Mouse (Mus musculus) lung, postnatal 0 days (tissue): ENCODE results near the gene Slc39a2. TPM values are rescaled to one million over a fixed set of nuclear protein-coding genes. Genes with fewer than 3 reads are reported as not detected.

Source experiments
- ATAC-seq: fragments of 200-750 bp; cut with Nextera tagmentation; 2 replicates; pipeline ENCODE4 v1.8.0; 2017; ENCODE audit warnings: moderate library complexity
- DNase-seq: peaks from one replicate; pipeline ENCODE4 v3.0.0-alpha.2; 2016; ENCODE audit warnings: low spot score
- H3K27ac ChIP-seq: fragments of 300-500 bp; sonication (generic); 2 replicates; pipeline ENCODE4 v1.5.1; 2014; ENCODE audit warnings: antibody characterized with exemption, mild to moderate bottlenecking, low read length, mixed read lengths
- H3K27me3 ChIP-seq: fragments of 300-500 bp; sonication (generic); replicated peaks from 2 replicates; pipeline ENCODE4 v1.6.1; 2014; ENCODE audit warnings: low read length, mixed read lengths; ENCODE audit not compliant: insufficient read depth
- H3K36me3 ChIP-seq: fragments of 300-500 bp; sonication (generic); 2 replicates; pipeline ENCODE4 v1.6.1; 2014; ENCODE audit warnings: low read length, mixed read lengths; ENCODE audit not compliant: insufficient read depth
- H3K4me1 ChIP-seq: fragments of 300-500 bp; sonication (generic); 2 replicates; pipeline ENCODE4 v1.6.1; 2014; ENCODE audit warnings: antibody characterized with exemption, low read depth, low read length, mixed read lengths; ENCODE audit not compliant: insufficient read depth
- H3K4me2 ChIP-seq: fragments of 300-500 bp; sonication (generic); replicated peaks from 2 replicates; pipeline ENCODE4 v1.6.1; 2014; ENCODE audit warnings: low read depth, mild to moderate bottlenecking, low read length, moderate library complexity, mixed read lengths
- H3K4me3 ChIP-seq: fragments of 300-500 bp; sonication (generic); 2 replicates; pipeline ENCODE4 v1.5.1; 2014; ENCODE audit warnings: low read depth, low read length
- H3K9ac ChIP-seq: fragments of 300-500 bp; sonication (generic); replicated peaks from 2 replicates; pipeline ENCODE4 v1.6.1; 2014; ENCODE audit warnings: low read depth, mild to moderate bottlenecking
- H3K9me3 ChIP-seq: fragments of 300-500 bp; sonication (generic); 2 replicates; pipeline ENCODE4 v1.6.1; 2016; ENCODE audit warnings: low read length, mixed read lengths
- CTCF ChIP-seq: IDR thresholded peaks from 2 replicates; pipeline ENCODE4 v1.5.1; 2016; ENCODE audit warnings: antibody characterized with exemption, mild to moderate bottlenecking
- EP300 ChIP-seq: IDR thresholded peaks from 2 replicates; pipeline ENCODE4 v1.6.1; 2016; ENCODE audit warnings: antibody characterized with exemption, mild to moderate bottlenecking, control low read depth
- WGBS: fragments of 180-500 bp; shearing (Covaris S2); extraction: QIAGEN DNeasy Blood & Tissue Kit; methylation state at CpG from one replicate; pipeline ENCODE4 v1.1.7; 2014; 5-methylcytosine and 5-hydroxymethylcytosine counted together
- polyA plus RNA-seq: library from polyadenylated mRNA; unstranded; fragments of >200 nt; fragmentation: Nextera tagmentation; extraction: Ambion mirVana; gene quantifications from 2 replicates; pipeline ENCODE4 v1.2.1, GENCODE M21; 2015

The Slc39a2 gene
- polyA plus RNA-seq, 1 experiment from 2014 or later: 3.7 TPM

DNA sequence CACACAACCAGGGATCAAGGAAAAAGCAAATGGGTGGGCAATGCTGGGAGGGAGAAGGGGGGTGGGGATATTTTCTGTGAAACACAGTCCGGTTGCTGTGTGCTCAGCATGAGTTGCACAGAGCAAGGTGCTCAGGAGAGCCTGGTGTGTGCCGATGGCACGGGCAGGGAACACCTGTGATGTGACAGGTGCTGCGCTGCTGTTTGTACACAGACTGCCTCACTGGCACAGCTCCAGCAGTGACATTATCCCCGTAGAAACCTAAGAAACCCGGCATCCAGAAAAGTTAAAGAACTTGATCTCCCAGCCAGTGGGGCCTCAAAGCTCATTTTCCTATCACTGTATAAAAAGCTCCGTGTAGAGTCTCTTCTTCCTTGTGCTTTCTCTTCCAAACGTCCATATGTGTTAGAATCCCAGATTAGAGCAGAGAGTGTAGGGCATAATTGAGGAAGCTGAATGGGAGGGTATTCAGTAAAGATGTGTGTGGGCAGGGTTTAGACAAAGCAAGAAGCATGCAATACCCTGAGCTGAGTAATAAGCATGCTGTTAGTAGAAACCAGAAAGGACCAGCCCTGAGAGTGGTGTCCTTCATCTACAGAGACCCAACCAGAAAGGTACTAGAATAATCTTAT lies 4.0 kb downstream of the Slc39a2 start:
- peaks cover 3% of the 10 kb centered on the region; the same call in 1 of the 2 replicates for H3K36me3 ChIP-seq
- DNase-seq: no peak
- H3K9me3 ChIP-seq: no peaks in the 10 kb centered on the region
- no peaks in the 10 kb centered on the region for H3K27me3 ChIP-seq
- H3K27ac ChIP-seq: no peak overlapping the region
- 59% methylated on average over 8 of the region's 8 CpGs for WGBS
- no peak overlapping the region for H3K4me2 ChIP-seq
- H3K4me3 ChIP-seq: no peak overlapping the region
- no peak for ATAC-seq
- no peak for TF ChIP-seq EP300
- TF ChIP-seq CTCF: no peak
- H3K4me1 ChIP-seq: no peaks in the 10 kb centered on the region
- no peak overlapping the region for H3K9ac ChIP-seq

DNA sequence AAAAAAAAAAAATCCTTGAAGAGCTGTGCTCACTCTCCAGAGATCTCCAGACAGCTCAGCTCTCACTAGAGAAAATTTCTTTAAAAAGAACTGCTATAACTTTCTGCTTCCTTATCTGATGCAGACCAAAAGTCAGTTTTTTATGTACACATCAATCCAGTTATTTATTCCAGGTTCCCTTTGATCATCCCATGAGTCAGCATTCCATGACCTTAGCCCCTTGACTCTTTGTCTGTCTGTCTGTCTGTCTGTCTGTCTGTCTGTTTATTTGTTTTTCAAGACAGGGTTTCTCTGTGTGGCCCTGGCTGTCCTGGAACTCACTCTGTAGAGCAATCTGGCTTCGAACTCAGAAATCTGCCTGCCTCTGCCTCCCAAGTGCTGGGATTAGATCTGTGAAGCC lies 6.7 kb downstream of the Slc39a2 start:
- H3K36me3 ChIP-seq: no peaks in the 10 kb centered on the region
- 88% methylated on average over 1 of the region's 1 CpGs for WGBS
- no peak overlapping the region for H3K4me3 ChIP-seq
- no peak for ATAC-seq
- no peaks in the 10 kb centered on the region for H3K27me3 ChIP-seq
- no peak overlapping the region for H3K27ac ChIP-seq
- H3K9ac ChIP-seq: no peak overlapping the region
- DNase-seq: no peak
- no peaks in the 10 kb centered on the region for H3K4me1 ChIP-seq
- H3K9me3 ChIP-seq: no peaks in the 10 kb centered on the region
- TF ChIP-seq EP300 (no peak), CTCF (no peak)
- no peak overlapping the region for H3K4me2 ChIP-seq

DNA sequence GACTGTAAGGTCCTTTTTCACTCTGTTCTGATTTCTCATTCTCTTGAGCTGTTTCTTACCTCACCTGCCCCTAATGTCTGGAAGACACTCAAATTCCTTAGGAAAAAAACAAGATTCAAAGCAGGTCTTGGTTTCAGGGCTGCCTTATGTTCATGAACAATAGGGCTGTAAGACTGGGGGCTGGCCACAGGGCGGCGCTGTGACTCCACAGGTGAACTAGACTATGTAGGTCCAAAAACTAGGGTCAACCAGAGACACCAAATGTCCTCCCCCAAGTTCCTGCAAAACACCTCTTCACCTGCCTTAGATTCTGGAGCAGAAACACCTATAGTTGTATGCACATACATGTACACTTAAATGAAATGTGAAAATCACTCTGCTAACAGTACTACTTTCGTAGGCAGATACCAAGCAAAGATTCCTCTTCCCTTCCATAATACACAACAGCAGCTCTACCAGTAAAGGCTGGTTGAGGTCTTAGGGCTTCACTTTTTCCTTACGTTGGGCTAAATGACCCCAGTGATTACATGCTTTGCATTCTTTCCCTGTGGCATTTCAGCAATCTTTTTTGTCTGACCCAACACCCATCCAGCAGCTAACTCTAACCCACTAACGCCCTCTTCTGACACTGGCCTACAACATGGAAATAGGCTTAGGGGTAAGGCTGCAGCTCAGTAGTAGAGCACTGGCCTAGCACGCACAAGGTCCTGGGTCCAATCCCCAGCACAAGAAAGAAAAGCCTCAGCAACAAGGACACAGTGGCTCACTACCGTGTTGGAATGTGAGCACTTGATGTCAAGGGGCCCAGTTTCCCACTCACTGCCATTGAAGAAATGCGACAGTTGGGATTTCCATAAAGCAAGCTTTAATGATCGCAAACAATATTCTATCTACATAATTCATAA lies 10.4 kb downstream of the Slc39a2 start:
- Histone ChIP-seq H3K27me3 (no peaks in the 10 kb centered on the region), H3K36me3 (no peaks in the 10 kb centered on the region), H3K4me2 (no peak overlapping the region), H3K9ac (no peak overlapping the region), H3K9me3 (no peaks in the 10 kb centered on the region), H3K4me1 (no peaks in the 10 kb centered on the region), H3K27ac (no peak overlapping the region), H3K4me3 (no peak overlapping the region)
- ATAC-seq (peak; percentile 74), DNase-seq (peak; percentile 79)
- no peak; the same call in 1 of the 2 replicates for TF ChIP-seq EP300
- TF ChIP-seq CTCF: peak; percentile 97
- WGBS: 41% methylated on average over 9 of the region's 9 CpGs

DNA sequence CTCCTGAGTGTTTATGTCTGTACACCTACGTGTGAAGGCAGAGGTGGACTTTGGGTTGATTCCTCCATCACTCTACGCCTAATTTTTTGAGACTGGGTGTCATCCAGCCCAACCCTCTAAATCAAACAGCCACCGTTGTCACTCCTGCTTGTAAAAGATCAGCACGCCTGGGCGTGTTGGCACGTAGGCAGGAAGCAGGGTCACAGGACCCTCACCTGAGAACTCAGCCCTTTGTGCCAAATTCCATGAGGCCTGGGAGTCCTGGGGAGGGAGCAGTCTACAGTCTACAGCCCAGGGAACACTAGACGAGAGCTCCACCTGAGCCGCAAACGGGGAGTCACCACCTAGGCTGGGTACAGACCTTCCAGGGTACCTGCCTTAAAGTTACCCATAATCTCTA lies 11.1 kb downstream of the Slc39a2 start:
- ATAC-seq (no peak), DNase-seq (no peak)
- Histone ChIP-seq H3K36me3 (no peaks in the 10 kb centered on the region), H3K4me2 (no peak overlapping the region), H3K27ac (no peak overlapping the region), H3K27me3 (no peaks in the 10 kb centered on the region), H3K9ac (no peak overlapping the region), H3K4me3 (no peak overlapping the region), H3K9me3 (no peaks in the 10 kb centered on the region), H3K4me1 (no peaks in the 10 kb centered on the region)
- TF ChIP-seq EP300: no peak
- no peak for TF ChIP-seq CTCF
- WGBS: 64% methylated on average over 9 of the region's 9 CpGs

DNA sequence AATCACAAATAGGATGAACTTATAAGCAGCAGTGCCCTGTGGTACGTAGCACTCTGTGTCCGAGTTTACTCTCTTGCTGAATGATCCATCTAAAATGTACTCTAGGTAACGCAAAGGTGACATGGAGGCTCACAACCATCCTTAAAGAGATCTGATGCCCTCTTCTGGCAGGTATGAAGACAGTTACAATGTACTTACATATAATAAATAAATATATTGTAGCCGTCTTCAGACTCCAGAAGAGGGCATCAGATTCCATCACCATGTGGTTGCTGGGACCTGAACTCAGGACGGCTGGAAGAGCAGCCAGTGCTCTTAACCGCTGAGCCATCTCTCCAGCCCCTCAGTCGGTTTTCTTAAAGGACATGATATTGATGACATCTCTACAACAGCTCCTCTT lies 12.0 kb downstream of the Slc39a2 start:
- H3K4me2 ChIP-seq: no peak overlapping the region
- H3K27ac ChIP-seq: no peak overlapping the region
- H3K9me3 ChIP-seq: no peaks in the 10 kb centered on the region
- TF ChIP-seq EP300 (no peak), CTCF (peak; percentile 67)
- no peaks in the 10 kb centered on the region for H3K27me3 ChIP-seq
- 55% methylated on average over 7 of the region's 7 CpGs for WGBS
- peak; percentile 74 for DNase-seq
- peak; percentile 18; the same call in 1 of the 2 replicates for ATAC-seq
- H3K9ac ChIP-seq: no peak overlapping the region
- H3K36me3 ChIP-seq: no peaks in the 10 kb centered on the region
- H3K4me1 ChIP-seq: no peaks in the 10 kb centered on the region
- no peak overlapping the region for H3K4me3 ChIP-seq

DNA sequence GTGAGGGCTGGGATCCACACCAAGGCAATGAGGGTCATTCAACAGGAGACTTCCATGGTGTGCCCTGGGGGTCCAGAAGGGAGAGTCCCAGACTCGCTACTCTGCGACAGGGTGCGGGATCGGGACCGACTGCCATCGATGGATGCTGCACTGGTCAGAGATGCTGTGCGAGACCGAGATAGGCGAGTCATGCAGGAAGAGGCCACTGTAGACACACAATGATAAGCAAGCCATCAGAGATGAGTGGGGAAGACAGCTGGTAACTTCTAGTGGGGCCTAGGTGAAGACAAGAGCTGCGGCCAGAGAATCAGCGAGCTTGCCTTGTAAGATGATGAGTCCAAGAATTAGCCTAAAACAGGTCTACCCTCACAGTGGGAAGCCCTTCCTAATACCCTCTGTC lies 13.4 kb downstream of the Slc39a2 start:
- no peaks in the 10 kb centered on the region for H3K36me3 ChIP-seq
- no peak overlapping the region for H3K4me3 ChIP-seq
- no peak overlapping the region for H3K9ac ChIP-seq
- no peaks in the 10 kb centered on the region for H3K4me1 ChIP-seq
- H3K4me2 ChIP-seq: no peak overlapping the region
- H3K9me3 ChIP-seq: no peaks in the 10 kb centered on the region
- no peaks in the 10 kb centered on the region for H3K27me3 ChIP-seq
- no peak for DNase-seq
- no peak for ATAC-seq
- WGBS: 89% methylated on average over 11 of the region's 11 CpGs
- TF ChIP-seq CTCF: no peak
- TF ChIP-seq EP300: no peak
- no peak overlapping the region for H3K27ac ChIP-seq
